Mouse (Mus musculus) kidney, postnatal 36 days (tissue): ENCODE data around the gene Dclk3.

Experiments
- DNase-seq, 2 experiments: peaks; one replicate each; pipeline ENCODE4 v3.0.0; 2021 to 2022; ENCODE audit warnings: mixed read lengths in 2 of 2

The Dclk3 gene

GRCm38 (mm10) chr9:111490583-111490982, 51.7 kb downstream of the Dclk3 start:
- DNase-seq = no peak

- DNase-seq = peak; percentile 43 to 46
Measured at GRCm38 (mm10) chr9:111491280-111491679, 52.4 kb downstream of the Dclk3 start.

GRCm38 (mm10) chr9:111493490-111493889, 54.6 kb downstream of the Dclk3 start:
- DNase-seq = no peak

GRCm38 (mm10) chr9:111495561-111495960, 56.7 kb downstream of the Dclk3 start:
- peak; percentile 37 to 87 for DNase-seq

- peak; percentile 69 to 90 for DNase-seq
Measured at GRCm38 (mm10) chr9:111497074-111497811, 58.4 kb downstream of the Dclk3 start.

- DNase-seq = no peak
Measured at GRCm38 (mm10) chr9:111500211-111500610, 61.3 kb downstream of the Dclk3 start.

GRCm38 (mm10) chr9:111506075-111506474, 67.2 kb downstream of the Dclk3 start:
- no peak for DNase-seq

GRCm38 (mm10) chr9:111514586-111515473, 75.9 kb downstream of the Dclk3 start:
- DNase-seq = no peak

GRCm38 (mm10) chr9:111515536-111515935, 76.7 kb downstream of the Dclk3 start:
- DNase-seq = no peak

GRCm38 (mm10) chr9:111522226-111522625, 83.3 kb downstream of the Dclk3 start:
- DNase-seq = no peak

- no peak for DNase-seq
Measured at GRCm38 (mm10) chr9:111523111-111523510, 84.2 kb downstream of the Dclk3 start.

- no peak for DNase-seq
Measured at GRCm38 (mm10) chr9:111523871-111524270, 85.0 kb downstream of the Dclk3 start.

- no peak for DNase-seq
Measured at GRCm38 (mm10) chr9:111534744-111535423, 96.0 kb downstream of the Dclk3 start.

- no peak for DNase-seq
Measured at GRCm38 (mm10) chr9:111535445-111536064, 96.7 kb downstream of the Dclk3 start.
